28 mouse cellular contexts compared by ENCODE assay signal in the genomic region with DNA sequence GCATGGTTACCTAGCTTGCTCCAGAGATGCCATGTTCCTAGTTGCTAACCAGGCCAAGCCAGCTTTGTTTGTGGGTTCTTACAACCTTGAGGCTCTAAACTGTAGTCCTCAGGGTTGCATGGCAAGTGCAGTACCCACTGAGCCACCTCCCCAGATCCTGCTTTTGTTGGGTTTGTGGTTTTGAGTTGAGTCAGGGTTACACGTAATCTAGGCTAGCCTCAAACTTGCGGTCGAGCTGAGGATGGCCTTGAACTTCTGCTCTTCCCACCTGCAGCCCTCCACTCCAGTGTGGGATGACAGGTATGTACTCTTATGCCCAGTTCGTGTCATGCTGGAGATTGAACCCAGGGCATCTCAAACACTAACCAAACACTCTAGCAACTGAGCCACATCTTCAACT. TPM values are rescaled to one million over a fixed set of nuclear protein-coding genes. Genes with fewer than 3 reads are reported as not detected.
DNase-seq lines count a peak whose midpoint lies in the region; ATAC-seq and TF ChIP-seq lines count a peak whose summit lies in the region.
"Had no signal": no experiment of that assay in that cellular context is flagged by ENCODE, and none has a peak within 500 bp of the region (broad histone marks: within the 10 kb centered on the region; RNA-seq: fewer than 3 reads in every experiment).

No protein-coding gene starts in this region.

- no peak overlapping the region for H3K27ac ChIP-seq in midbrain, embryonic 11.5 days (ENCODE audit: low read depth, low read length)
- H3K27ac ChIP-seq in midbrain, embryonic 16.5 days (ENCODE audit: low read length) = no peak overlapping the region
- peak overlapping the region; percentile 80 for H3K27ac ChIP-seq in embryonic fibroblast, embryonic 13.5 days (ENCODE audit: insufficient read depth, low read length)
- peak overlapping the region; percentile 19 for H3K27ac ChIP-seq in limb, embryonic 10.5 days
- no peak overlapping the region for H3K27ac ChIP-seq in hindbrain, postnatal 0 days
- no peak overlapping the region for H3K27ac ChIP-seq in forebrain, embryonic 12.5 days
- H3K27ac ChIP-seq: embryonic facial prominence, embryonic 12.5 days; embryonic facial prominence, embryonic 15.5 days; forebrain, embryonic 13.5 days; hindbrain, embryonic 14.5 days had no signal

- no peak for TF ChIP-seq CTCF in embryonic fibroblast, embryonic 13.5 days (IDR thresholded peaks at IDR 0.05; ENCODE audit: borderline replicate concordance, insufficient read depth, low read length)
- no peak for TF ChIP-seq CTCF in hindbrain, postnatal 0 days (IDR thresholded peaks at IDR 0.05; ENCODE audit: low read depth)

- WGBS in midbrain, embryonic 11.5 days = 93% methylated on average over 4 of the region's 4 CpGs
- 94% methylated on average over 4 of the region's 4 CpGs for WGBS in midbrain, embryonic 16.5 days
- WGBS in limb, embryonic 10.5 days = 93% methylated on average over 4 of the region's 4 CpGs
- 95% methylated on average over 4 of the region's 4 CpGs for WGBS in hindbrain, postnatal 0 days
- WGBS in forebrain, embryonic 12.5 days = 90% methylated on average over 4 of the region's 4 CpGs

- no peak overlapping the region for H3K9ac ChIP-seq in midbrain, embryonic 11.5 days (ENCODE audit: low read length)
- H3K9ac ChIP-seq in midbrain, embryonic 16.5 days (ENCODE audit: low read depth, low read length) = no peak overlapping the region
- H3K9ac ChIP-seq in hindbrain, postnatal 0 days (replicated peaks; ENCODE audit: low read length) = no peak overlapping the region
- no peak overlapping the region for H3K9ac ChIP-seq in forebrain, embryonic 12.5 days
- H3K9ac ChIP-seq: embryonic facial prominence, embryonic 12.5 days; embryonic facial prominence, embryonic 15.5 days; forebrain, embryonic 13.5 days; heart, embryonic 13.5 days; hindbrain, embryonic 14.5 days had no signal

- no peaks in the 10 kb centered on the region for H3K27me3 ChIP-seq in midbrain, embryonic 11.5 days (ENCODE audit: control insufficient read depth, insufficient read depth, low read length)
- H3K27me3 ChIP-seq in midbrain, embryonic 16.5 days (ENCODE audit: control insufficient read depth, insufficient read depth, low read depth, low read length) = no peaks in the 10 kb centered on the region
- no peaks in the 10 kb centered on the region for H3K27me3 ChIP-seq in limb, embryonic 10.5 days (ENCODE audit: low read depth, poor library complexity, severe bottlenecking)
- H3K27me3 ChIP-seq in hindbrain, postnatal 0 days (ENCODE audit: insufficient read depth, low read length) = no peaks in the 10 kb centered on the region
- H3K27me3 ChIP-seq in forebrain, embryonic 12.5 days = no peaks in the 10 kb centered on the region
- H3K27me3 ChIP-seq: embryonic facial prominence, embryonic 12.5 days; embryonic facial prominence, embryonic 15.5 days; forebrain, embryonic 13.5 days; heart, embryonic 13.5 days had no signal

- H3K4me2 ChIP-seq in midbrain, embryonic 11.5 days = no peak overlapping the region
- H3K4me2 ChIP-seq in midbrain, embryonic 16.5 days (ENCODE audit: low read length) = no peak overlapping the region
- no peak overlapping the region for H3K4me2 ChIP-seq in hindbrain, postnatal 0 days (ENCODE audit: low read depth, low read length)
- H3K4me2 ChIP-seq in forebrain, embryonic 12.5 days = no peak overlapping the region
- H3K4me2 ChIP-seq: embryonic facial prominence, embryonic 12.5 days; embryonic facial prominence, embryonic 15.5 days; forebrain, embryonic 13.5 days; heart, embryonic 13.5 days; hindbrain, embryonic 14.5 days had no signal

- H3K9me3 ChIP-seq in midbrain, embryonic 11.5 days (ENCODE audit: control insufficient read depth, low read length) = no peaks in the 10 kb centered on the region
- H3K9me3 ChIP-seq in midbrain, embryonic 16.5 days (replicated peaks; ENCODE audit: control insufficient read depth, low read length, poor library complexity, severe bottlenecking) = no peaks in the 10 kb centered on the region
- no peaks in the 10 kb centered on the region for H3K9me3 ChIP-seq in limb, embryonic 10.5 days (replicated peaks)
- H3K9me3 ChIP-seq in hindbrain, postnatal 0 days (ENCODE audit: low read length) = no peaks in the 10 kb centered on the region
- H3K9me3 ChIP-seq in forebrain, embryonic 12.5 days = no peaks in the 10 kb centered on the region
- H3K9me3 ChIP-seq: embryonic facial prominence, embryonic 12.5 days; embryonic facial prominence, embryonic 15.5 days; forebrain, embryonic 13.5 days; heart, embryonic 13.5 days had no signal

- DNase-seq in midbrain, embryonic 11.5 days (ENCODE audit: low spot score, missing footprints) = peak; percentile 51
- peak; percentile 88 for DNase-seq in 416B (ENCODE audit: low read depth)
- no peak for DNase-seq in limb, embryonic 10.5 days (ENCODE audit: low spot score)
- no peak for DNase-seq in hindbrain, postnatal 0 days (ENCODE audit: low spot score)
- DNase-seq in gastrocnemius, postnatal 25 days = no peak
- DNase-seq: adrenal gland, postnatal 10 days; adrenal gland, postnatal 36 days; B cell, adult 2 months; cerebellum, adult 18-20 months; cerebellum, adult 9-10 months; cerebellum, postnatal 25 days; gastrocnemius, postnatal 10 days; heart, adult 18-20 months; heart, postnatal 14 days; heart, postnatal 4 days had no signal

- H3K4me3 ChIP-seq in midbrain, embryonic 11.5 days (ENCODE audit: low read depth, low read length) = no peak overlapping the region
- H3K4me3 ChIP-seq in midbrain, embryonic 16.5 days (ENCODE audit: low read depth, low read length) = no peak overlapping the region
- no peak overlapping the region for H3K4me3 ChIP-seq in embryonic fibroblast, embryonic 13.5 days (ENCODE audit: insufficient read depth, low read length)
- H3K4me3 ChIP-seq in limb, embryonic 10.5 days = no peak overlapping the region
- no peak overlapping the region for H3K4me3 ChIP-seq in hindbrain, postnatal 0 days (ENCODE audit: low read length)
- no peak overlapping the region for H3K4me3 ChIP-seq in forebrain, embryonic 12.5 days (replicated peaks)
- H3K4me3 ChIP-seq: embryonic facial prominence, embryonic 12.5 days; embryonic facial prominence, embryonic 15.5 days; erythroblast, embryonic 14.5 days; forebrain, embryonic 13.5 days; heart, embryonic 13.5 days had no signal

- no peak for ATAC-seq in midbrain, embryonic 11.5 days (ENCODE audit: low FRiP score)
- no peak for ATAC-seq in midbrain, embryonic 16.5 days
- no peak for ATAC-seq in hindbrain, postnatal 0 days
- ATAC-seq in forebrain, embryonic 12.5 days (ENCODE audit: low FRiP score) = no peak
- ATAC-seq: activated CD4-positive, CD25-positive, alpha-beta regulatory T cell, adult 4 months; CD4-positive, CD25-positive, alpha-beta regulatory T cell, adult 4 months; forebrain, embryonic 13.5 days; forebrain, embryonic 16.5 days; intestine, embryonic 16.5 days had no signal

- no peaks in the 10 kb centered on the region for H3K36me3 ChIP-seq in midbrain, embryonic 11.5 days (ENCODE audit: control insufficient read depth, insufficient read depth, low read length)
- no peaks in the 10 kb centered on the region for H3K36me3 ChIP-seq in midbrain, embryonic 16.5 days (ENCODE audit: control insufficient read depth, insufficient read depth, low read length)
- H3K36me3 ChIP-seq in limb, embryonic 10.5 days = no peaks in the 10 kb centered on the region
- H3K36me3 ChIP-seq in hindbrain, postnatal 0 days (ENCODE audit: insufficient read depth, low read length) = no peaks in the 10 kb centered on the region
- no peaks in the 10 kb centered on the region for H3K36me3 ChIP-seq in forebrain, embryonic 12.5 days (replicated peaks)
- H3K36me3 ChIP-seq: embryonic facial prominence, embryonic 12.5 days; embryonic facial prominence, embryonic 15.5 days; heart, embryonic 13.5 days had no signal

- no peak for TF ChIP-seq POLR2A in embryonic fibroblast, embryonic 13.5 days (IDR thresholded peaks at IDR 0.05; ENCODE audit: low read depth, low read length)

- H3K4me1 ChIP-seq in midbrain, embryonic 11.5 days (ENCODE audit: control insufficient read depth, insufficient read depth, low read length) = peaks cover 11% of the 10 kb centered on the region; the same call in 1 of the 2 replicates
- H3K4me1 ChIP-seq in midbrain, embryonic 16.5 days (ENCODE audit: control insufficient read depth, insufficient read depth, low read length) = no peaks in the 10 kb centered on the region
- peaks cover 10% of the 10 kb centered on the region for H3K4me1 ChIP-seq in embryonic fibroblast, embryonic 13.5 days (ENCODE audit: control insufficient read depth, insufficient read depth, low read length)
- peaks cover 24% of the 10 kb centered on the region for H3K4me1 ChIP-seq in limb, embryonic 10.5 days
- no peaks in the 10 kb centered on the region for H3K4me1 ChIP-seq in hindbrain, postnatal 0 days (ENCODE audit: insufficient read depth, low read length)
- peaks cover 10% of the 10 kb centered on the region for H3K4me1 ChIP-seq in forebrain, embryonic 12.5 days

RNA-seq across cellular contexts. Expression of gene Lrrc8d, which starts 24.3 kb away (rescaled TPM):
- polyA plus RNA-seq in midbrain, embryonic 11.5 days (2014; fragmentation: Nextera tagmentation; extraction: Ambion mirVana) = 24.5 and 28.8 TPM in 2 replicates
- polyA plus RNA-seq in midbrain, embryonic 16.5 days (2015; fragmentation: Nextera tagmentation; extraction: Ambion mirVana) = 33.9 and 35.9 TPM in 2 replicates
- polyA plus RNA-seq in embryonic fibroblast, embryonic 13.5 days (2011; ENCODE audit: insufficient read length, low read depth, missing spikeins) = 30.2 and 39.4 TPM in 2 replicates
- 15.0 and 17.6 TPM in 2 replicates for polyA plus RNA-seq in limb, embryonic 10.5 days (2016; fragmentation: Nextera tagmentation; extraction: Ambion mirVana)
- total RNA-seq in hindbrain, postnatal 0 days (2014; rRNA removed) = 11.7 and 14.2 TPM in 2 replicates
- polyA plus RNA-seq in hindbrain, postnatal 0 days (2015; fragmentation: Nextera tagmentation; extraction: Ambion mirVana) = 27.6 and 27.7 TPM in 2 replicates
- 1 to 10 TPM; 4.5 to 4.7 TPM for total RNA-seq in gastrocnemius, postnatal 25 days (2021)
- 32.7 and 36.6 TPM in 2 replicates for polyA plus RNA-seq in forebrain, embryonic 12.5 days (2016; fragmentation: Nextera tagmentation; extraction: Ambion mirVana)

Comparison
In these comparisons a context has a peak if more than half of its experiments do, and no peak if none do; other contexts are left out.
1. DNase-seq: peak in midbrain, embryonic 11.5 days (single experiment) and 416B (single experiment); none in limb, embryonic 10.5 days (single experiment), hindbrain, postnatal 0 days (single experiment) and gastrocnemius, postnatal 25 days (single experiment).
2. H3K27ac ChIP-seq: peak in embryonic fibroblast, embryonic 13.5 days (single experiment) and limb, embryonic 10.5 days (single experiment); none in midbrain, embryonic 11.5 days (single experiment), midbrain, embryonic 16.5 days (single experiment), hindbrain, postnatal 0 days (single experiment) and forebrain, embryonic 12.5 days (single experiment).